Mouse (Mus musculus) cerebellum, adult 9-11 months (tissue): ENCODE results near the gene Ndufb10.
A peak's percentile ranks its signal among the peaks of the same experiment; 100 is the strongest.

ENCODE experiments used
- DNase-seq: peaks from one replicate; pipeline ENCODE4 v3.0.0; 2022

Gene Ndufb10

DNA sequence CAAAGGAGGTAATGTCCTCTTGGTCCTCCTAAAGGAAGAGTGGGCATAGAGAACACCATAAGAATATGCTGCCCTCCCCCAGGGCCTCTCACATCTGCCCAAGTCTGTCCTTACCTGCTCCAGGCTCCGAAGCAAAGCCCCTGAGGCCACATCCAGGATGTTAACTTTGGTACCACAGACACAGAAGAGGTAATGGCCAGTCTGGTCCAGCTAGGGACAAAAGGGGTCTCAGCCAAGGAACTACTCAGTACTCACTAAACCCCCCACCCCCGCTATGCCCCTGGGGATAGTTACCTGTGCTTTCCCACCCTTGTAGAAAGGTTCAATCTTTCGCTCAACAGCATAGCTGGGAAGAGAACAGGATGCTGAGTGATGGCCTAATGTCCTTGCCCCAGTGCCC, 18.5 kb downstream of the Ndufb10 start:
- DNase-seq = peak; percentile 27

DNA sequence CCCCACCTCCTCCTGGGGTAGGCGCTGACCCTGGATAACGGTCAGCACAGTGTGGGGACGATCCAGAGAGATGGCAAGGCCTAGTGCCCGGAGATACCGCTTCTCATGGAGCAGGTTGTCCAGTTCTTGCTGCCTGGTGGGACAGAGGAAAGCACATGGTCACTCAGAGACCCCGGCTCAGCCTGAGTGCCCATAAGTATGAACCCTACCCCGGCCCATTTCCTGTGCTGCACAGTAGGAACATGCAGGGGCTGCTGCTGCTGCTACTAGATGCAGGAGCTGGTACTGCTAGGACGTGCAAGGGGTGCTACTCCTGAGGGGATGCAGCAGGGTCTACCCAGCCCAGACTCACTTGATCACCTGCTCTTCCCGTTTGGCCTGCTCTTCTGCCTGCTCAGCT, 23.0 kb downstream of the Ndufb10 start:
- no peak for DNase-seq

DNA sequence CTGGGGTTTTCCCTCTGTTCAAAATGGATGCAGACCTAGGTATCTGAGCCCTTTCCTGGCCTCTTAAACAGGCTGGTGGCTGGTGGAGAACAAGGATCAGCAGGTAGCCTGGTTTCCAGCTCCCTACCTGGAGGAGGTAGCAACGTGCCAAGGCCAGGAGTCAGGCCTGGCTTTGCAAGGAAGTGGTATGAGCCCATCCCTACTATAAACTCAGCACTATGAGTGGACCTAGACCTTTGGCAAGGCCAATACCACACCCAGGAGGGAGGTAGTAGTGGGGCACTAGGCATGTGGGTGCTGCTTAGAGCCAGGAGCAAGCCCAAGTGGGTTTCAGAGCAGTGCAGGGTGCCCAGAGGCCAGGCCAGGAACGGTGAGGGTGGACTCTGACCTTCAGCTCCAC, 24.8 kb downstream of the Ndufb10 start:
- no peak for DNase-seq

DNA sequence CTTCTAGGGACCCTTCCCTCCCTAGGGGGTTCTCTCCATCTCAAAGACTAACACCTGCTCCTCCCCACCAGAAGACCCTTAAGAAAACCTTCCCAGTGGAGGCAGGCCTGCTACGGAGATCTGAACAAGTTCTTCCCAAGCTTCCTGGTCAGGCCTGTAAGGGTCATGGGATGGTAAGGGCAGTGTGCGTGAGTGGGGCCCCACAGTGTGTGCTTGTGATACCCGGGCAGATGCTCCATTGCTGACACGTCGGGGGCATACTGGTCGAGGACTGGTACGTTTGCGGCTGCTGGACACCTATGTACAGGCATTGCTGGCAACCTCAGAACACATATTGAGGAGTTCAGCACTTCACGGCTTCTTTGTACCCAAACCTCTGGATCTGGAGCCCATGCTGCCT, 25.6 kb downstream of the Ndufb10 start:
- DNase-seq = no peak

DNA sequence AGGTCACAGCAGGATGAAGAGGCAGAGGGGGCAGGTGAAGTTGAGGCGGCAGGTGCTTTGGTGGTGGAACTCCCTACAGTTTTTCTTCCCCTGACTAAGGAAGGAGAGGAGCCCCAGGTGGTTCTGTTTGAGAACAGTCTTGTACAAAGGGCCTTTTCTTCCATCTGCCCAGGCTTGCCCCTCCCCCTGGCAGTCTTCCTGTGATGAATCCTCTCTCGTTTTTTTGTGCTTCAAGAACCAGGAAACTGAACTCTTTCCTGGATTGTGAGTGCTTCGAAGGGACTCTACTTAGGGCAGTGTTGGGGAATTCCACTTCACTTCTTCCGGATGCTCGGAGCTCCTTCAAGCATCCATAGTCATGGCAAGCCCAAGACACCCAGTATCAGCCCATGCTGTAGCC, 26.3 kb downstream of the Ndufb10 start:
- no peak for DNase-seq

DNA sequence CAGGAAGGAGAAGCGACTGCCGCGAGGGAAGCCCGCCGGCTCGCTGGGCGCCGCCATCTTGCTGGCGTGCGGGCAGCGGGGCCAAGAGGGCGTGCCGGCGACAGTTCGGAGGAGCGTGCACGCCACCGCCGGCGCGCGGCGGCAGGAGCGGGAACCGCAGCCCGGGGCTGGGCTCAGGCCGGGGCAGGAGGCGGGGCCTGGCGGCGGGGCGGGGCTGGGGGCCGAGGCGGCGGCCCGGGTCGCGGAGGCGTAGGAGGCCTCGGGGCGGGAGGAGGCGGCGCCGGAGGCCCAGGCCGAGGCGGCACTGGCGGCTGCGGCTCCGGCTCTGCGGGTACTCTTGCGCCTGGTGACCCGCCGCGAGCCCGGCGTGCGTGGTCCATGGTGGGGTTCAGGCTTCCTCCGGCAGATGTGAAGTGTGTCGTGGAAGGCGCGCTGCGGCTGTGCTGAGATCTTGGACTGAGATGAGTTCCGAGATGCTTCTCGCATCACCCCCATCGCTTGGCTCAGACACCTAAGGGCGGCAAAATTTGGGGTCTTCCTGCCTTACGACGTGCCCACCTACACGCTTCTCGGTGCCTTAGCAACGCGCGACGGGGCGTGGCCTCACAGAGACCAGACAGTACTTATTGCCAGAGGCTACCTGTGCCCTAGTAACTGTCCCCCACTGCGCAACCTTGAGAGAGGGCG, 28.1 kb downstream of the Ndufb10 start, which contains the start of the genes Gfer and Noxo1:
TSS of gene Gfer (minus strand) at position 146 of the 687 bp plus-strand sequence.
TSS of gene Noxo1 (plus strand) at position 224 of the 687 bp plus-strand sequence.
- peak; percentile 89 for DNase-seq

DNA sequence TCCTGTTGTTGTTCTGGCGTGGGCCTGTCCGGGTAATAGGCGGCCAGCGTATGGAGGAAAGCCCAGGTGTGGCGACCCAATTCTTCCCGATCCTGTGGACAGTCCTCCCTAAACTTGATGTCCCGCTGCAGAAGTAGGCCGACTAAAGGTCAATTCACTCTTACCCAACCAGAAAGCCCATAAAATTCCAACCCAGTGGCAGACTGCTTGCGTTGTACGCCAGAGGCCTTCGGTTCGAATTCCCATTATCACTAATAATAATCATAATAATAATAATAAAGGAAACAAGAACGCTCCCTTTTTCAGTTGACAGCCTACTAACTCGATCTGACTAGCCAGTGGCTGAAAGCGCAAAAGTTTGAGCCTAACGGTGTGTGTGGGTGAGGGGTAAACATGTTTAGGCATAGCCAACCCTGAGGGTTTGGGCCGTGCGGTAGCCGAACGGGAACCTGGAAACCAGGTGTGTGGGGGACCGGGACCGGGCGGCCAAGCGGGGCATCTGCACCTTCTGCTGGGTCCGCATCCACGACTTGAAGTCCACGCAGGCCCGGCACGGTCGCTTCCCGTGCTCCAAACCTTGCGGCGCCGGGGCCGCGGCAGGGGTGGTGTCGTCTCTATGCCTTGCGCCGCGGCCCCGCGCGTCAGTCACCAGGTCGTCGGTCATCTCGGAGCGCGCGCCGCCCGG, 28.8 kb downstream of the Ndufb10 start:
- DNase-seq = no peak

DNA sequence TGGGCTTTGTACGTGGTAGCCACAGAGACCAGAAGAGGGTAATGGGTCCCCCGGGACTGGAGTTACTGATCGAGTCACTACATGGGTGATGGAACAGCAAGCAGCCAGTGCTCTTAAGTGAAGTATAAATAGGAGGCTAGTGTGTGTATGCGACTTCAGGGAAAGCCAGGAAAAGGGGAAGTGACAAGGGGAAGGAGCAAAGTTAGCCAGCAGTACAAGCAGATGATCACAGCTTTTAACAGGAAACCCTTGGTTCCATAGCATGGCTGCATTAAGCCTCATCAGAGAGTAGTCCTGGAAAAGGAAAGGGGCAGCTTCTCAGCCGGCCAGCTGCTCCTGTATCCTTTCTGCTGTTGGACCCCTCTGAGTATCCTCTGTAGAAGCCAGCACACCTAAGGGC, 31.9 kb downstream of the Ndufb10 start:
- no peak for DNase-seq

DNA sequence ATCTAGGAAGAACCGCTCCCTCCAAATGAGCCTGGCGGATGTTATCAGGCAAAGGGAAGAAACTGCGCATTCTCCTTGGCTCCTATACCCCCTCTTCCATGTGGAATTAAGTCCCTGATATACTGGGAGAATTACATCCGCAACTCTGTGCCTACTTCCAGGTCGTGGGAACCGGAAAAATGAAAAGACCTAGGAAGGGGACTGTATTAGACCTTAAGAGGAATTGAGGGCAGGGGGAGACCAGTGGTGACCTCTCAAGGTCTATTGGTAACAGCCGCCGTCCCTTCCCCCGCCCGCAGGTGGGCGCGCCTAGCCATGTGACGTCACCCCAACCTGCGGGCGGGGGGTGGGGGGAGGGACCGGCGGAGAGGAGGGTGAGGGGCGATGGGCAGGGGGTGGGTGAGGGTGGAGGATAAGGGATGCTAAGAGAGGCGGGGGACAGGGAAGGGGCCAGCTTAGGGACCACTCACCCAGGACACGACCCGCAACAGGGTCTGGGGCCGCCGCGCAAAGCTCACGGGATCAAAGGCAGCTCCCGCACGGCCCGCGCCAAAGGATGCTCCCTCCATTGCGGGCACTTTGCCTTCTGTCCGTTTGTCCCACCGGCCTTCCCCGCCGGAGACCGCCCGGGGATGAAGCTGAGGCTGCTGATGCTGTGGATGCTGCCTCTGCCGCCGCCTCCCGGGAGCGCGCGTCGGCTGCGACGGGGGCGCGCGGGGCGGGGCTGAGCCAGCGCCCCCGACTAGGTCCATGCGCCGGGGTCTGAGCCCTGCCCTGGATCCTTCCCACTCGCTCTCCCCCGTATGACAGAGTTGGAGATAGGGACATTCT, 34.8 kb downstream of the Ndufb10 start, which contains the start of gene Syngr3:
TSS of gene Syngr3 (minus strand) at position 705 of the 831 bp plus-strand sequence.
- DNase-seq = peak; percentile 77

DNA sequence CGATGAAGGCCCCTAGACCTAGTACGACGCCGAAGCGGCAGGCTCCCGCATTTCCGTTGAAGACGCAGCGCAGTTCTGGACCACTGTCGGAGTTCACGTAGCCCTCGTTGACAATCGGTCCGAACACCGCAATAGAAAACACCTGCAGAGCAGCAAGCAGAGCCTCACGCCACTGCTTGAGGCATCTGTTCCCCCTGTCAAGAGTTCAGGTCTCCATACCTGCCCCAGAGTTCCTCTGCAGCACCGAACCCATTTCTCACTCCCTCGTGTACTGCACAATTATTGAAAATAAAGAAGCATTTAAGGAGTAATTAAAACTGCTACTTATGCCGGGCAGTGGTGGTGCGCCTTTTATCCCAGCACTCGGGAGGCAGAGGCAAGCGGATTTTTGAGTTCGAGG, 36.7 kb downstream of the Ndufb10 start:
- DNase-seq = no peak

DNA sequence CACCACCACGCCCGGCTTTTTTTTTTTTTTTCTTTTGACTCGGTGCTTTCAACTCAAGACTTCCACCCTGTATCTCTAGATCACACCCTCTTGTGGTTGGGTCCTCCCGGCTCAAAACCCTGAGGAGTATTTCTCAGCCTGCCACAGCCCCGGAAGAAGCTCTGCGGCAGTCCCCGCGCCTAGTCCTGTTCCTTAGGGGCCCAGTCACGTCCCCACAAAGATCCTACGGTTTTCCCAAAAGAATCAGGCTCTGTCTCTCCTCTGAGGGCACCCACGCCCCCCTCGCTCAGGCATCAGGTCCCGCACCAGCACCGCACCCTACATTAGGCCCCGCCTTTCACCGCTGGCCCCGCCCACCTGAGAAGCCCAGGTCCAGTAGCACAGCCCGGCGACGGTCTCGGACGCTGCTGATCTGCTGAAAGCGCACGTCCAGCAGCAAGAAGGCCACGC, 37.1 kb downstream of the Ndufb10 start:
- no peak for DNase-seq

DNA sequence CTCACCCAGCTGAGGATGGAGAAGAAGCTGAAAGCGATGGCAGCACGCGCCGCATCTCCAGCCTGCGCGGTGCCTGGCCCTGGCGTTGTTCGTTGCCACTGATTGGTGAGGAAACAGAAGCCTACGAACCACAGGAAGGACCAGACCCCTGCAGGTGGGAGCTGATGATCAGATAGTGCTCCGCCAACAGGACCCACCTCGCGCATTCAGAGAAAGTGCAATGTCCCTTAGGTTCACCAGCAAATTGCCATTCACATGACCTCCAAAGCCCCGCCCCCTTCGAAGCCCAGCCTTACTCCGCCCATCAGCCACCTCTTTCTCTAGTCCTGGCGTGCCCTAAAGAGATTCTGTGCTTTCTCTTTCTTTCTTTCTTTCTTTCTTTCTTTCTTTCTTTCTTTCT, 37.8 kb downstream of the Ndufb10 start:
- no peak for DNase-seq

DNA sequence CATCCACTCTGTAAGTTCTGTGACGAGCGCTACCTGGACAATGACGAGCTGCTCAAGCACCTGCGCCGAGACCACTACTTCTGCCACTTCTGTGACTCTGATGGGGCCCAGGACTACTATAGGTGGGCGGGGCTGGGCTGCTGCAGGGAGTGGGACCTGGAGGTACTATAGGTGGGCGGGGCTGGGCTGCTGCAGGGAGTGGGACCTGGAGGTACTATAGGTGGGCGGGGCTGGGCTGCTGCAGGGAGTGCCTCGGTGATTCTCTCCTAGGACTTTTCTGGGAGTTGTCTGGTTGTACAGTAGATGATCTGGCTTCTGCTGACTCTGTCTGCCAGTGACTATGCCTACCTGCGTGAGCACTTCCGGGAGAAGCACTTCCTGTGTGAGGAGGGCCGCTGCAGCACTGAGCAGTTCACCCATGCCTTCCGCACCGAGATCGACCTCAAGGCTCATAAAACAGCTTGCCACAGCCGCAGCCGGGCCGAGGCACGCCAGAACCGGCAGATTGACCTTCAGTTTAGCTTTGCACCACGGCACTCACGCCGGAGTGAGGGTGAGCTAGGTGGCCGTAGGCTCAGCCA, 46.7 kb downstream of the Ndufb10 start:
- DNase-seq = no peak

DNA sequence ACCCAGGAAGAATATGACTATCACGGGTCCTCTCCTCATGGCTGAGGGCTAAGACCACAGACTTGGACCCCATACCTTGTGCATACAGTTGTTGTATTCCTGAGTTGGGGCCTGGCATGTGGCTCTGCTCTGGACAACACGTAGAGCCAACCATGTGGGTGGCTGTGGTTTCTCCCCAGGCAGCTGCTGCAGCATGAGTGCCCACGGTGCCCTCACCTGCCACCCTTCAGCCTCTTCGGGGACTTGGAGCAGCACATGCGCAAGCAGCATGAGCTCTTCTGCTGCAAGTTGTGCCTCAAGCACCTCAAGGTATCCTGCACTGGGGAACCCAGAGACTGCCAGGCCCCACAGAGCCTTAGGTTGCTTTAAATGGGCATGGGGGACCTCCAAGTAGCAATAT, 47.4 kb downstream of the Ndufb10 start:
- DNase-seq = no peak

DNA sequence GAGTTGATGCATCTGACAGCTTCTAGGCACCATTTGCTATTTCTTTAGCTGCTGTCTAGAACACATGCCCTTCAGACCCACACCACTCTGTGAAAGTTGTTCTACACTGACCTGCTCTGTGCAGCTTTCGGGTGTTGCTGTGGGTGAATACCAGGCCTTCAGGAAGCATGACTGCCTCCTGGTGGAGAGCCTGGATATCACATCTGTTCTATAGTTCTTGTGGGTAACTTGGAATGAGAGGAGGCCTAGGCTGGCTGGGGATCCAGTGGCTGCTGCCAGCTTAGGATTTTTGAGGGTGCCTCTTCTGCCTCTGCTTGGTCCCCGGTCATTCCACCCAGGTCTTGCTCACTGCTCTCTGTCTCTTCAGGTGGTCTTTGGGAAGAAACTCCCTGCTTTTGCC, 48.1 kb downstream of the Ndufb10 start:
- no peak for DNase-seq

DNA sequence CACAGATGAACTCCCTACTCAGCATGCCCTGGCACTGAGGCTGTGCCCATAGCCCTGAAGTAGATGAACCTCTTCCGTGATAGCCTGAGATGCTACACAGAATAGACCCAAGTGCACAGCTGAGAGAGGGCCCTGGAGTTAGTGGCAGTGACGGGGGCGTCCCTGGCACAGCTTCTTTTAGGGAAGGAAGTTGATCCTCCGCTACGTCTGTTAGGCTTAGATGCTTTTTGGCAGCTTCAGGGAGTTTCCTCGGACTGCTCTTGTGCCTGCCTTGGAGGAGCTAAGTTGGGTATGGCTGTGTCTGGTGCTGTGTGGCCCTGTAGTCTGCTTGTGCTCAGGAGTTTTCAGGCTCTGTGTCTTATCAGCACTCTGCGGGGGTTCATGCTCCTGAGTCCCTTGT, 50.0 kb downstream of the Ndufb10 start:
- DNase-seq = no peak

DNA sequence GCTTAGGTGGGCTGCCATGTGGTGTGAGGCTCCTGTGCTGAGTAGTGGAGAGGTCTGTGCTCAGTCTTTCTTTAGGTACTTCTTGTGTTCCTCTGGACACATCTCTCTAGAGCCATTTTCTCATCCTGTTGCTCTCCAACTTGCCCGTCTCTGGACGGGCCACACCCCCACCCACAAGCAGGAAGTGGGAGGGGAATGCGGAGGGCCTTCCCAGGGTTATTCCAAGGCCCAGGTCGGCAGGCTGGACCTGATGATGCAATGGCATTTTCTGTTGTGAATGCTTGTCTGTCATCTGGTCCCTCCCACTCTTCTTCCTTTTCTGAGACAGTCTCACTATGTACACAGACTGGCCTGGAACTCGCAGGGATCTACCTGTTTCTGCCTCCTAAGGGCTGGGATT, 52.1 kb downstream of the Ndufb10 start:
- no peak for DNase-seq
